Mouse (Mus musculus): Measurements from ENCODE around the gene Fanci.

Fanci gene

DNA sequence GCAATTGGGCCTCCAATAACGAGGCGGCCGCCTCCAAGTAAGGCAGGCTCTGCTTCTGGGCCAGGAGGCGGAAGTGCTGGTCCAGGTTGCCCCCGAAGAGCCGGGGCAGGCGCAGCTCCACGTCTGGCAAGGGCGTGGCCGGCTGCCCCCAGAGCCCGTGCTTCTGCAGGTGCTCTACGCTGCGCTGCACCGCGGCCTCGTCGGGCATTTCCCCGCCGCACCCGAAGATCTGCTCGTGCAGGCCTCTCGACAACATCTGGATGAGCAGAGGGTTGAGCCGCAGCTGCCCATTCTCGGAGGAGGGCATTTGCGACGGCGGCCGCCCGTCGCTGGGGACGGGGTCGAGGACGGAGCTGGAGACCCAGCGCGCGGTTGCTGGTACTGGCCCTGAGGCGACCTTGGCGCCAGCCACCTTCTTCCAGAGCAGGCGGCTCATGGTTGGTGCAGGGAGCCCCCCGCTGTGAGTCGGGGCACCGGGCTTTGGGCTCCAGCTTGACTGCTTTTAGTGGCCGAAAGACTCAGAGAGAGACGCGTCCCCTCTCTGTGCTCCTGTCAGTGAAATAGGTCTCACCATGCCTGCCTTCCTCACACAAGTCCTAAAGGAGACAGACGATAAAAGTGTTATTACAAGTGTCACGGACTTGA, 73.2 kb downstream of the Fanci start:
- DNase-seq = peak; percentile 59

DNA sequence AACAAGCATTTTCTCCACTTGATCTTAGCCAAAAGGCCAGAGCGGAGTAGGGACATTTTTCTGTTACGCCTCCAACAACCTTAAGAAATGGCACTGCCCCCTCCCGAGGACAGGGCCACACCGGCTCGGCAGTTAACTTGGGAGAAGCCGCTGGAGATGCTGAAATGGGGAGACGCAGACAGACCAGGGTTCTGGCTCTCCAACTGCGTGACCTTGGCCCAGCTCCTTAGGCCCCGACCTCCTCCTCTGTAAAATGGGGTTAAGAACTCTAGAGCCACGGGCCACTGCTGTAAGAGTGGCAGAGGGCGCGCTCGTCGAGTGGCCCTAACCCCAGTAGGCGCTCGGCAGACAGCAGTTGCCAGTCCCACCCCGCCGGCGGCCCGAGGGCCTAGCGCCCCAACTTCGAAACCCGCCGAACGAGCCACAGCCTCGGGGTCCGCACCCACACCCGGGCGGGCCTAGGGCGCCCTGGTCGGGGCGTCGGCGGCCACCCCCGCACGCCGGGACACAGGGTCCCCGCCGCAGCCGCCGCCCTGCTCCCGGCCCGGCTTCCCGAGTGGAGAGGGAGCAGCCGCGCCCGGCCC, 73.8 kb downstream of the Fanci start:
- no peak for DNase-seq

DNA sequence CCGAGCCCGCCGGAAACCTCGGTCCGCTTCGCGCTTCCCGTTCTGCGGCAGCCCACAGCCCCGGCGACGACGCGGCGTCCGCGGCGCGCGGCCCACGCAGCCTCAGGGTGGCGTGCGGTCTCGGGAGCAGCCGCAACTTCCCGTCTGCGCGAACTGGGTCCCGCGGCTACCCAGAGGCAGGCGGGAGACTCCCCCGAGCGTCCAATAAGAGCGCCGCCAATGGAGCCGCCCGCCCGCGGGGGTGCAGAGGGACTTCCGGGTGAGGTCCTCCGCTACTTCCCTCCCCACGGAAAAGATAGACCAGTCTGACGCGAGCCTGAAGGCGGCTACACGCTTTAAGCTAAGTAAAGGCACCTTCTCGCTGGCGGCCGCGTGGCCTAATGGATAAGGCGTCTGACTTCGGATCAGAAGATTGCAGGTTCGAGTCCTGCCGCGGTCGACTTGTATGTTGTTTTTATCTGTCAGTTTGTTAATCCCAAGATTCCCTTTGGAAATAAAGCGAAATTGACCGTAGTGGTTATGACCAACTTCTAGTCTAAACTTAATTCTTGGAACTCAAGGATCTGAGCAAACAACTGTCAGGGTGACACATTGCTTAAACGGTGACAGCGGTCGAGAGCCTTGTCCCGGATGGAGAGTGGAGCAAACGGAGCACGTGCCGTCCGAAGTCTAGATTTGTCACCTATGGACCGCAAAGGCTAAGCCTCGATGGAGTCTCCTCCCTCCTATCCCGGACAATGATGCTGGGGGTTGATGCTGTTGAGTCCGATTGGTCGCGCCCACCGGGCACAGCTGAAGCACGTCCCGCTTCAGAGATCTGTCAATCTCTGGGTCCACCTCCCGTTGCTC, 74.5 kb downstream of the Fanci start, which contains the start of gene Polg:
Polg (minus strand) TSS at position 310 of the 849 bp plus-strand sequence.
- peak; percentile 99 for DNase-seq

DNA sequence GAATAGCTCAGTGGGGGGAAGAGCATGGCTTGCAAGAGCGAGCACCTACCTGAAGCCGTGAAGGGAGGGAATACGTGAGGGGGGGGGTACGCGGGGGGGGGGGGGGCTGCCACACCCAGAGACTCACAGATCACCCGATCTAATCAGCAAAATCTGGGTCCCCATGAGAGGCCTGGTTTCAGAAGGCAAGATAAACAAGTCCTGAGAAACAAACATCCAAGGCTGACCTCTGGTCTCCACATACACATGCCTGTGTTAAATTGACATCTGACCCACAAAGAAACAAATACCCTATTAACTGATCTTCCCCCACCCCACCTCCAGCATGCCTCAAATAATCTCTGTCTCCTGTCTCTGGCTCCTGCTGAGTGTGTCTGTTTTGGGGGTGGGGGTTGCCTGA, 76.2 kb downstream of the Fanci start:
- no peak for DNase-seq

DNA sequence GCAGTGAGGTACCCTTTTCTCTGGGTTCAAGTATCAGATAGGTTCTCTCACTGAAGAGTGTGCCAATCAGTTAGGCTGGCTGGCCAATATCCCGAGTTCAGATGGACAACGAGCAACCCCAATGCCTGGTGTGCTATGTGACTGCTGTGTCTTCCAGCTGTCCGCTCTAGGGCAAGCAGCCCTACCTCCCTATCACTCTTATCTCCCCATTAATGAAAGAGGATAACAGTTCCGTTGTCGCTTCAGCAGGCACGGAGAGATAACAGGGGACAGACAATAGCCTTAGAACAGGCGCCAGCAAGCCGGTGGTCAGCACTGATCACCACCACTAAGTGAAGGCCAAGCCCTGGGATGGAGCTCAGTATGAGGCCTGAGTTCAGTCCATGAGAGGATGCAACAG, 77.3 kb downstream of the Fanci start:
- DNase-seq = no peak

DNA sequence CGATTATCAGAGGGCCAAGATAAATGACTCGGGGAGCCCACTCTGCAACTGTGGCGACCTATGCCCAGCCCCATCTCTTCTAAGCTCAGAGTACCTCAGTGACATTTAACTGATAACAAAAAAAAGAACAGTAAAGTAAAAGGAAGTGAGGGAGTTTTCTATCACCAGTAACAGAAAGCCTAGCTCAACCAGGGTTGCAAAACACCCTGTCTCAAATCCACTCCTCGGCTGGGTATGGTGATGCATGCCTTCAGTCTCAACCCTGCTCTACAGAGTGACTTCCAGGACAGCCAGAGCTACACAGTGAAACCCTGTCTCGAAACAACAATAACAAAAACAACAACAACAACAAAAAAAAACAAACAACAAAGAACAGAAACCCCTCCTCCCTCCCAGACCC, 78.0 kb downstream of the Fanci start:
- DNase-seq = no peak

DNA sequence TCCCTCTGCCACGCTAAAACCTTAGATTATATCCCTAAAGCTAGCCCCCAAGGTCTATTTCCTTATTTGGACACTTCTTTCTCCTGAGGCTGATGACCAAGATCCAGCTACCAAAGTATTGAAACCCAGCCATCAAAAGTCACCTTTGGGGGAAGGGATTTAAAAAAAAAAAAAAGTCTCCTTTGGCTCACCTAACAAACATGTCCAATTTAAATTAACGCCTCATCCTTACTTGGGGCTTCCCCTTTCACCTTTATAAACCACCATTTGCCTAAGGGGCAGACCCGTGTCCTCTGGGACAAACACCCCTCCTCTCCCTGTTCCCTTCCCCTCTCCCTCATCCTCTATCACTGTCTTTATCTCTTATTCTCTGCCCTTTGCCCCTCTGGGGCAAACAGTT, 79.0 kb downstream of the Fanci start:
- no peak for DNase-seq

DNA sequence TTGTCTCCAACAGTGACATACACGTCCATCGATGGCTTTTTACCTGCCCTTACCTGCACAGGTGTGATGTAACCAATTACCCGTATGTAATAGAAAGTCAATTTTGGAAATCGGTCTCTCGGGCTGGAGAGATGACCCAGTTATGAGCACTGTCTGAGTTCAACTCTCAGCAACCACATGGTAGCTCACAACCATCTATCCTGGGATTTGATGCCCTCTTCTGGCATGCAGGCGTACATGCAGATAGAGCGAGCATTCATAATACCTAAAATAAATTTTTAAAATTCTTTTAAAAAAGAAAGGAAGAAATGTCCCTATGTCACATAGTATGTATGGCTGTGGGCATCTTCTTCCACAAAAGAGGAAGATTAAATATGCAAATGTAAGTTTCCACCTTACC, 79.7 kb downstream of the Fanci start:
- no peak for DNase-seq

DNA sequence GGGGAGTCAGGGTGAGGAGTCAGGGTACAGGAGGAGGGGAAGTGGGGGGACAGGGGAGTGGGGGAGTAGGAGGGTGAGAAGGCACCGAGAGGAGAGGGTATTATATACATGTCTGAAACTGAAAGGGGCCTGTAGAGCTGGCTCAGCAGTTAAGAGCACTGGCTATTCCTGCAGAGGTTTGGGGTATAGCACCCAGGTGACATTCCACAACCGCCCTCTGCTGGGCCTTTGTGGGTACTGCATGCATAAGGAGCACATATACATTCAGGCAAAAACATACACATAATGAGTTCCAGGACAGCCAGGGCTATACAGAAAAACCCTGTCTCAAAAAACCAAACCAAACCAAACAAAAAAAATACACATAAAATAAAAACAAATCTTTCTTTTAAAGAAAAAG, 81.1 kb downstream of the Fanci start:
- DNase-seq = no peak

DNA sequence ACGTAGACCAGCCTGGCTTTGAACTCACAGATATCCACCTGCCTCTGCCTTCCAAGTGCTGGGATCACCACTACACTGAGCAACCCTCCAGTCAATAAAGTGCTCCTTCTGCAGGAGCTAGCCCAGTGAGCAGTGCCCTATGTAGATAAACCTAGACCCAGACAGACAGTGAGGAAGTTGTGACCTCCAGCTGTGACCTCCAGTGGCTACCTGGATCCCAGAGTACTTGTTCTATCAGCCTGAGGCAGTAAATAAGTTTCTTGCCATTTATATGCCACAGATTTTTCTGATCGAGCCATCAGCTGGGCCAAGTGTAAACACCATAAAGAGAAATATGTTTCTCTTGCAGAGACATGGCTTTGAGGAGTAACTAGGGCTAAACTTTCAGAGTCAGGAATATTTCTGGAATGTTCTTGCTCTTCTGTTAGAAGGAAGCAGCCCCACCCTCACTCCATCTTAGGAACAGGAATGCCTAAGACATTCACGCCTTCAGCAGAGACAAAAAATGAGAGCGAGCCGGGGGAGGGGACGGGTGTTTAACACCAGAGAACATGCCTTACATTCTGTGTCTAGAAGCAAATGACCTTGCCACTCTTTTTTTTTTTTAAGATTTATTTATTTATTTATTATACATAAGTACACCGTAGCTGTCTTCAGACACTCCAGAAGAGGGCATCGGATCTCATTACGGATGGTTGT, 81.9 kb downstream of the Fanci start:
- DNase-seq = no peak

DNA sequence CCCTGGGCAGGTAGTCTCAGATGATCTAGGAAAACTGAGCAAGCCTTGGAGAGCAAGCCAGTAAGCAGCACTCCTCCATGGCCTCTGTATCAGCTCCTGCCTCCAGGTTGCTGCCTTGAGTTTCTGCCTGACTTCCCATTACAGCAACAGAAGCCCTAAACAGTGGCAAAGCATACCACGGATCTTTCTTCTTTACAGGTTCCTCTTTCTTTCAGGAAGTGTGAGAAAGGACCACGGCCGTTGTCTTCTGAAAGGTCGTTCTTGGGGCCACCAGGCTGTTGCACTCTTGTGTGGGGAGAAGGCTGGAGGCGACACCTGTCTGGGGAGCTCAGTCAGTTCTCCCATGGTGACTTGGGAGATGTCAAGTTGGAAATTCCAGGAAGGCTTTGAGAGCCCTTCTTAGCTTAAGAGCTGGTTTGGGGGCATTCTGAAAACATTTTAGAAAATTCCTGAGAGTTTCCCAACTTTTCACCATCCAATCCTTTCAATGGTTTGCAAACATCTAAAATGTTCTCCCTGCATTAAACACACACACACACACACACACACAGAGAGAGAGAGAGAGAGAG, 83.2 kb downstream of the Fanci start:
- no peak for DNase-seq

DNA sequence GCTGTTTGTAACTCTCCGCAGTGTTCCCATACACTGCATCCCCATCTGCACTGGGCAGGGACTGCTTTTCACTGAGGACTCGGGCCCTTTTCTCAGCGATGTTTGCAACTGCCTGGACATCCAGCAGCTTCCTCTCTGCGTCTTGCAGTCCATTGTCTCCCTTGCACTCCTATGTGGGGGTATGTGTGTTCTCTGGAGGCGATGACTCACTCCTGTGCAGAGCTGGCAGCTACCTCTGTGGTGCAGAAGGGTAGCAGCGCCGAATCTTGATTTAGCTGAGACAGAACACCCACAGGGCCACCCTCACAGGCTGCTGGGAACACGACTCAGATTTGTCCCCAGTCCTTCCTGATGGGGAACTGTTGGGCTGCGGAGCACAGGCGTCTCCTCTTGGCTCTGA, 94.8 kb downstream of the Fanci start:
- DNase-seq = no peak

DNA sequence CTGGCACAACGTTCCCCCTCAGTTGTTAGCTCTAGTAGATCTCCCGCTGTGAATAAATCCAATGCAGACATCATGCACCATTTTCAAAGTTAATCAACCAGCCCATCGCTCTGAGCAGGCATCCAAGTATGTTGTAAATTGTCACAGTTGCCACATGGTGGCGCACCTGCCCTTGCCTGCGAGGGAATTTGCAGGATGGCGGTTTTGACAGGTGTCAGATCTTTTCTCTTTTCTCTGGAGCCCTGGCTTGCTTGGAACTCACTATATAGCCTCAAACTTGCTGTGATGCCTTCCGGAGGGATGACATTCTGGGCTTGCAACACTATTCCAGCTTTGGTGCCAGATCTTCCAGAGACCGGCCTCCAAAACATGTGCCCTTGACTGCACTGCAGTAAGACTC, 102.2 kb downstream of the Fanci start:
- peak; percentile 70 for DNase-seq

DNA sequence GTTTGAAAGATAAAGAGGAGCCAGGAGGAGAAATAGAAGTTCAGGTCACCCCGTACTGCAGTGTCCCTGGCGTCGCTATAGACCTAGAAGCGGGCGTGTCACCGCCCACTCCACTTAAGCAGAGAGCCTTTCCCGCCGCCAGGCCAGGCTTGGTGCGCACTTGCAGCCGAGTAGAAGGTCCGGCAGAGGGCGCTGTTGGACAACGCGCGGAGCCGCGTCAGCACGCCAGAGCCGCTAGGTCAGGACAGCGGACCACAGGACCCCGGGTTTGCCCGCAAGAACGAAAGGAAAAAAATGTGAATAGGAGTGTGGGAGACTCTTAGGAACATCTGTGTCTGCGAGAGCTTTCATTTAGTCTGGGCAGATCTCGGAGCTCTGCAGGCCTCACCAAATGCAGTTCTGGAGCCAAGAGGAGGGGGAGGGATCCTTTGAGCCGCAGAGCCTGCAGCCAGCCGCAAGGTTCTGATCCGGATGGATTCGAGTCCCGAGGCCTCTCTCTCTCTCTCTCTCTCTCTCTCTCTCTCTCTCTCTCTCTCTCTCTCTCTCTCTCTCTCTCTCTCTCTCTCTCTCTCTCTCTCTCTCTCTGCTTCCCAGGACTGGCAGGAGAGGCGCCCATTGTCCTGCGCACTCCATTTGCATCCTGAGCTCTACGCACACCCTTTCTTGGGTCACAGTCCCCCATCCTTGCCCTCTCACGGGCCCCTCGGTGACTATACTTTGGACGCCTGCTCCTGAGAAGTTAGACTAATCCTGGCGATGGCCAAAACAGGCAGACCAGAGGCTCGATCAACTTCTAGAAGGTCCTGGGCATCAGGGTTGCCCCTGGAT, 104.5 kb downstream of the Fanci start:
- DNase-seq = peak; percentile 92

DNA sequence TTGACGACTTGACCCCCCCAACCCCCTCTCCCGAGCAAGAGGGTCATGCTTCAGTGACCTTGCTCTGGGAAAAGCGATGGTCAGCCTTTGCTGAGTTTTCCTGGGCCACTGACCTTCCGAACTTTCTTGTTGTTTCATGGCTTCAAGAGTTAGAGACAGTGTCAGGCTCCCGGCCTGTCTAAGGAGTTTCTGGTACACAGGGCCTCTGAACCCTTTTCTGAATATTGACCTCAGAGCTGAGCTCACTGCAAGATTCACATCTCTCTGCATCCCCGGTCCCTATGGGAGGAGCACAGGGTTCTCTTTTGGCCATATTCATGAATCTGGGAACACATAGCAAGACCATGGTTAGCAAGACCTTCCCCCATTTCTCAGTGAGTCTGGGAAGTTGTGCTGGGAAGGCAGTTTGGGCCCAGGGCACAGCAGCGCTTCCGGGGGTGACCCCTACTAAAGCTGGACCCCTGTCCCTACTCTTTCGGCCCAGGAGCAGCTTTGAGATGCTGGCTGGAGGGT, 105.1 kb downstream of the Fanci start:
- peak; percentile 26 for DNase-seq

DNA sequence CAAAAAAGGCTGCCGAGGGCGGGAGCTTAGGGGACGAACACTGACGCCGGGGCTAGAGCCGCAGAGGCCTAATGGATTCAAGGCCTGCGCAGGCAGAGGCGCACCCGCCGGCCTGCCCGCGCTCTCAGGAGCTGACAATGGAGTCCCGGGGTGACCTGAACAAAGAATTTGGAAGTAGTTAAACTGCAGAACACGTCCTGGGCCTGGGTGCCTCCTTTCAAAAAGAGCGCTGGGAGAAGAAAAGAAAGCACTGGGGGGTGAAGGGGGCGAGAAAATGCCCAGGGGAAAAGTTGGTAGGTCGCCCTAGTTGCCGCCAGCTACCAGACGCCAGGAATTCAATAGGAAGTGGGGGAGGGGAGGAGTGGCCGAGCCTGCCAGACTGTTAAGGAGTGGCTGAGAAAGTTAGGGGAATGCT, 106.0 kb downstream of the Fanci start:
- DNase-seq = peak; percentile 40

DNA sequence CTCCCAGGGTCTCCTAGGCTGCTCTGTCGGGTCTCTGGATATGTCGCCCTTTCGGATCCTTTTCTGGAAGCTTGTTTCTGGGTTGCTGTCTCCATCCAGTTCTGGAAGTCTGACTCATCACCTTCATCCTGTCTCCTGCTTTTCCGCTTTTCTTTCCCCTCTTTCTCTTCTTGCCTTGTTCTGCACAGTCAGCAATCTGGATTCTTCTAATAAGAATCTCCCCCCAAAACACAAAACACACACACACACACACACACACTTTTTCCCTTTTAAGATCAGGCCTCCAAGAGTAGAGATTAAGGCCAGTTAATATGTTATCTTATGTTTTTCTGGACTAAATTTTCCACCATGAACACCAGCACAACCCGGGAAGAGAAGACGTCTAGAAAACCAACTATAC, 106.6 kb downstream of the Fanci start:
- DNase-seq = no peak

DNA sequence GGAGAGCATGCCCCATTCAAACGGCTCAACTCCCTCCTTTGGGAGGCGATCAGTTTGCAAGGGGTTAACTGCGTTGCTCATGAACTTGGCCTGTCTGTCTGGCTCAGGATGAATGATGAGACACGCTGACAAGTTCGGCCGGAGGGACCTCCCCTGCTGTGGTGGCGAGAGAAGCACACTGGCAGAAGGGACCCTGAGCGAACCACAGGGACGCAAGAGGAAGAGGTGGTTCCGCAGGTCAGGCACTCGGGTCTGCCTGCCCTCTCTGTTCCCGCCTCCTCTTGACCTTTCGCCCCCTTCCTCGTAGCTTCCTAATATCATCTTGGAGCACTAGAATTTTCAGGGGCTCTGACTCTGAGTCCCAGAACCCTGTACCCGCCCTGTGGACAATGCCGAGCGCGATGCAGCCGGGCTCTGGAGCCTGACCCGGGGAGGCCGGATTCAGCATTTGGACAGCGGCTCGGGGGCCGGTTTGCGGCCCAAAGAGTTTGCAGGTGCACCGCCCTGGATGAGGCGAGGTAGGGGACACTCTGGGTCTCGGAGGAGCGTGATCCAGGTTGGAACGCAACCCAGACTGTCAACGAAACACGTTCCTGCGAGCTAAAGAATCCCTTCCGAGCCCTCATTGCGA, 107.4 kb downstream of the Fanci start:
- DNase-seq = peak; percentile 62

Measured in cerebellum, adult 11 months (tissue).